Mouse (Mus musculus) cerebellum, postnatal 36 days (tissue): ENCODE results near the gene Gm16253.

Experiments
- DNase-seq, 2 experiments: peaks; one replicate each; pipeline ENCODE4 v3.0.0; 2021 to 2022; ENCODE audit warnings: mixed read lengths in 2 of 2

Gene Gm16253

GRCm38 (mm10) chr3:96576690-96577541 lies at the start of gene Gm16253:
Gene Gm16253 (plus strand): TSS chr3:96576984.
- peak; percentile 64 to 66 for DNase-seq

GRCm38 (mm10) chr3:96528506-96528905 lies 48.3 kb upstream of the Gm16253 start:
- DNase-seq: no peak

- no peak for DNase-seq
These were observed 44.7 kb upstream of the Gm16253 start for GRCm38 (mm10) chr3:96532050-96532449.

- DNase-seq: no peak
These were observed 42.5 kb upstream of the Gm16253 start for GRCm38 (mm10) chr3:96534300-96534699.

GRCm38 (mm10) chr3:96539316-96539715 lies 37.5 kb upstream of the Gm16253 start:
- DNase-seq: no peak

GRCm38 (mm10) chr3:96540740-96541139 lies 36.0 kb upstream of the Gm16253 start:
- no peak for DNase-seq

GRCm38 (mm10) chr3:96541328-96542078 lies 35.3 kb upstream of the Gm16253 start:
- DNase-seq: no peak

GRCm38 (mm10) chr3:96542554-96542953 lies 34.2 kb upstream of the Gm16253 start:
- DNase-seq: no peak

- no peak for DNase-seq
These were observed 33.4 kb upstream of the Gm16253 start for GRCm38 (mm10) chr3:96543345-96543744.

GRCm38 (mm10) chr3:96545565-96545964 lies 31.2 kb upstream of the Gm16253 start:
- no peak for DNase-seq

- DNase-seq: no peak
These were observed 29.9 kb upstream of the Gm16253 start for GRCm38 (mm10) chr3:96546880-96547279.

- DNase-seq: peak; percentile 84 to 85
These were observed 29.3 kb upstream of the Gm16253 start for GRCm38 (mm10) chr3:96547389-96547960.

- DNase-seq: no peak
These were observed 28.0 kb upstream of the Gm16253 start for GRCm38 (mm10) chr3:96548824-96549223.

- DNase-seq: no peak
These were observed 27.4 kb upstream of the Gm16253 start for GRCm38 (mm10) chr3:96549346-96549745.

- peak; percentile 39 to 41 for DNase-seq
These were observed 25.6 kb upstream of the Gm16253 start for GRCm38 (mm10) chr3:96551203-96551602.

GRCm38 (mm10) chr3:96551890-96552289 lies 24.9 kb upstream of the Gm16253 start:
- no peak for DNase-seq

GRCm38 (mm10) chr3:96553601-96554000 lies 23.2 kb upstream of the Gm16253 start:
- DNase-seq: no peak

GRCm38 (mm10) chr3:96554251-96554650 lies 22.5 kb upstream of the Gm16253 start:
- DNase-seq: no peak

- DNase-seq: peak in 1 of 2 experiments; percentile 27
These were observed 21.7 kb upstream of the Gm16253 start for GRCm38 (mm10) chr3:96555041-96555596.

GRCm38 (mm10) chr3:96555999-96556614 lies 20.7 kb upstream of the Gm16253 start:
- DNase-seq: no peak

GRCm38 (mm10) chr3:96556651-96557635 lies 19.8 kb upstream of the Gm16253 start:
- DNase-seq: no peak
